Comparison of ENCODE assay signal across 7 mouse cellular contexts in genomic region chr6:137560358-137560859, GRCm38 (mm10).
A peak's percentile ranks its signal among the peaks of the same experiment; 100 is the strongest.
DNase-seq lines count a peak whose midpoint lies in the region; ATAC-seq and TF ChIP-seq lines count a peak whose summit lies in the region.

No protein-coding gene starts in this region.

- no peak overlapping the region for H3K4me2 ChIP-seq in kidney, embryonic 14.5 days (replicated peaks; ENCODE audit: low read depth, low read length)
- H3K4me2 ChIP-seq in myocyte (ENCODE audit: low read depth) = peak overlapping the region; percentile 82

- H3K36me3 ChIP-seq in kidney, embryonic 14.5 days (ENCODE audit: control insufficient read depth, insufficient read depth, low read length) = no peaks in the 10 kb centered on the region
- no peaks in the 10 kb centered on the region for H3K36me3 ChIP-seq in myocyte (ENCODE audit: control insufficient read depth, insufficient read depth)

- no peaks in the 10 kb centered on the region for H3K9me3 ChIP-seq in kidney, embryonic 14.5 days (ENCODE audit: control insufficient read depth, low read length)

- no peak overlapping the region for H3K9ac ChIP-seq in kidney, embryonic 14.5 days (ENCODE audit: low read depth, low read length)

- no peak for TF ChIP-seq POLR2A in myocyte (IDR thresholded peaks at IDR 0.05; ENCODE audit: insufficient read length, low read depth)

- H3K27ac ChIP-seq in kidney, embryonic 14.5 days (ENCODE audit: low read depth, low read length) = peak overlapping the region; percentile 33; the same call in 1 of the 2 replicates

- peaks cover 3% of the 10 kb centered on the region; the same call in 1 of the 2 replicates for H3K4me1 ChIP-seq in kidney, embryonic 14.5 days (ENCODE audit: control insufficient read depth, insufficient read depth, low read length)

- no peaks in the 10 kb centered on the region for H3K79me2 ChIP-seq in myocyte (ENCODE audit: control insufficient read depth, insufficient read depth)

- H3K4me3 ChIP-seq in kidney, embryonic 14.5 days (ENCODE audit: low read length) = no peak overlapping the region
- no peak overlapping the region for H3K4me3 ChIP-seq in myocyte

- no peak overlapping the region for H3ac ChIP-seq in myocyte (ENCODE audit: control insufficient read depth, insufficient read length)

- WGBS in kidney, embryonic 14.5 days = 25% methylated on average over 12 of the region's 12 CpGs

- ATAC-seq in kidney, embryonic 14.5 days (ENCODE audit: low FRiP score, low TSS enrichment) = peak; percentile 70
- ATAC-seq in megakaryocyte-erythroid progenitor cell, adult 5-6 weeks (replicated peaks; ENCODE audit: low FRiP score, low TSS enrichment, poor library complexity, severe bottlenecking) = no peak

- H3K27me3 ChIP-seq in kidney, embryonic 14.5 days (ENCODE audit: control insufficient read depth, insufficient read depth, low read length) = no peaks in the 10 kb centered on the region
- H3K27me3 ChIP-seq in myocyte (ENCODE audit: control insufficient read depth, insufficient read depth, insufficient read length) = no peaks in the 10 kb centered on the region

- DNase-seq in Muller cell, postnatal 12 days (ENCODE audit: inconsistent ontology term) = peak; percentile 30
- DNase-seq in embryo, embryonic 10 days (ENCODE audit: low spot score) = peak; percentile 44
- DNase-seq in heart, adult 8-10 months (ENCODE audit: low spot score) = peak; percentile 87
- DNase-seq in spleen, postnatal 14 days (ENCODE audit: low spot score in 2 of 2) = no peak

TF ChIP-seq in myocyte, 11 proteins besides CTCF, POLR2A, EP300 and RAD21:
- no peak for TF ChIP-seq MYOD1 (IDR thresholded peaks at IDR 0.05; ENCODE audit: control insufficient read depth in 1 of 3, insufficient read length in 2 of 3, low read depth in 2 of 3)
- TF ChIP-seq TCF3 (IDR thresholded peaks at IDR 0.05; ENCODE audit: insufficient read length, low read depth) = no peak
- no peak for TF ChIP-seq REST (IDR thresholded peaks at IDR 0.05; ENCODE audit: insufficient read depth, insufficient read length)
- TF ChIP-seq USF1 (IDR thresholded peaks at IDR 0.05; ENCODE audit: low read depth) = no peak
- TF ChIP-seq SRF (IDR thresholded peaks at IDR 0.05; ENCODE audit: control insufficient read depth, insufficient read length, low read depth) = no peak
- no peak for TF ChIP-seq TCF12 (IDR thresholded peaks at IDR 0.05; ENCODE audit: insufficient read depth, poor library complexity, severe bottlenecking)
- no peak for TF ChIP-seq MYOG (IDR thresholded peaks at IDR 0.05; ENCODE audit: control insufficient read depth in 1 of 3, insufficient read depth in 1 of 3, insufficient read length in 2 of 3, low read depth in 2 of 3)
- TF ChIP-seq E2F4 (IDR thresholded peaks at IDR 0.05; ENCODE audit: insufficient read depth) = no peak
- TF ChIP-seq CEBPB (IDR thresholded peaks at IDR 0.05; ENCODE audit: insufficient read depth, poor library complexity, severe bottlenecking) = peak; percentile 95
TF ChIP-seq in myocyte: peak in this region for 1.

Comparison
In these comparisons a context has a peak if more than half of its experiments do, and no peak if none do; other contexts are left out.
1. DNase-seq: peak in Muller cell, postnatal 12 days (single experiment), embryo, embryonic 10 days (single experiment) and heart, adult 8-10 months (single experiment); none in spleen, postnatal 14 days (0 of 2).